Mouse (Mus musculus): Measurements from ENCODE around the gene Grcc10.

DNA sequence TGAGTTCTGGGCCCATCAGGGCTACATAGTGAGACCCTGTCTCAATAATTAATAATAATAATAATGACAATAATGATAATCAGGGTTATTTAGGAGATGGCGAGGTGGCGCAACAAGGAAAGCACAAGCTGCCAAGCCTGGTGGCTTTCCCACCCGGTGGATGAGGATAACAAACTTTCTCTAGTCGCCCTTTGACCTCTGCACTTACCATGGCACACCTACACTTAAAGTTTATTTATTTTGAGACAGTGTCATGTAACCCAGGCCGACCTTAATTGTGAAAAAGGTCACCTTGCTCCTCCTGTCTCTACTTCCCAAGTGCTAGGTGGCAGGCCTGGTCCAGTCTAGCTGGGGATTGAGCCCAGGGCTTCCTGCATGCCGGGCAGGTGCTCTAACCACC lies 42.4 kb downstream of the Grcc10 start:
- no peak for TF ChIP-seq POLR2A (IDR thresholded peaks at IDR 0.05; ENCODE audit: control insufficient read depth, low read depth, low read length)
- no peak for TF ChIP-seq CTCF (IDR thresholded peaks at IDR 0.05; ENCODE audit: control insufficient read depth, insufficient read depth, insufficient replicate concordance, low read depth, low read length)
